Mouse (Mus musculus): ENCODE data around the gene Sprr2a2.
"Not testable (repeated sequence)": the region's sequence is repeated elsewhere in the genome, so short reads cannot be mapped to it uniquely, and the experiment has no call there.

Gene Sprr2a2

DNA sequence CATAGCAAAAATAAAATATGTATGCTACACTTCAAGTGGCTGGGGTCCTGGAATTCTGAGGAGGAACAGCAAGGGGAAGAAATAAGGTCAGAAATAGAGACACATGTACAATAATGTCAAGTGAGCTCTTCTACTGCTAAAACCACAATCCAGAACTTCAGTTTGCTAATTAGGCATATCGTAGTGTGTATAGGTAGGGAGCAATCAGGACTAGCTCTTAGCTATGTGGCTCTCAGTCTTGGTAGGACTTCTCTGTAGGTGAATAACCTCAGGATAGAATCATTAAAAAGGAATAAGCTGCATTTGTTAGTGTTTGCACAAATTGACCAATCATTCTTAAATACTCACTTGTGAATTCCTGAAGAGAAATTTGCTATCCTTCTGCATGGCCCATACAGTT lies 58.3 kb downstream of the Sprr2a2 start:
- DNase-seq (ENCODE audit: low spot score): not testable (repeated sequence)

GRCm38 (mm10) chr3:92279663-92280062 lies 63.9 kb downstream of the Sprr2a2 start:
- DNase-seq (ENCODE audit: low spot score): not testable (repeated sequence)

- not testable (repeated sequence) for DNase-seq (ENCODE audit: low spot score)
Observed at GRCm38 (mm10) chr3:92280963-92281606, 65.4 kb downstream of the Sprr2a2 start.

DNA sequence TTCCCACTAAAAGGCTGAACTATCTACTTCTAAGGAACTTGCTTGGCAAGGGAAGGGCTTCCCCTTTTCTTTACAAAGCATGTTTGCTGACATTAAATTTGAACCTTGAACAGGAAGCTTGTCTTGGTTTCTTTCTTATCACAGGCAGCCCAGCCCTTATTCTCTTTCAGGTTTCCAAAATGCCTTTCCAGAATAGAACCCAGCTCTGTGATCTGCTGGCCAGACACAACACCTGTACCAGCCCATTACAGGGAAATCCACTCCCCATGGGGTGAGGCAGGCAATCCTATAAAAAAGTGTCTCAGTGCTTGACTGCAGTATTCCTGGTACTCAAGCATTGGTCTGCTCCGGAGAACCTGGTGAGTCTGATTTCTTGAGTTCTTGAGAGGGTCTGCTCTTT lies 69.4 kb downstream of the Sprr2a2 start, which contains the start of gene Sprr2a3:
Gene Sprr2a3, plus strand, starts transcription at position 317 of the 400 bp plus-strand sequence.
- DNase-seq (ENCODE audit: low spot score): not testable (repeated sequence)

- DNase-seq (ENCODE audit: low spot score): not testable (repeated sequence)
Observed at GRCm38 (mm10) chr3:92288489-92288888, 72.8 kb downstream of the Sprr2a2 start.
